In the genomic region with DNA sequence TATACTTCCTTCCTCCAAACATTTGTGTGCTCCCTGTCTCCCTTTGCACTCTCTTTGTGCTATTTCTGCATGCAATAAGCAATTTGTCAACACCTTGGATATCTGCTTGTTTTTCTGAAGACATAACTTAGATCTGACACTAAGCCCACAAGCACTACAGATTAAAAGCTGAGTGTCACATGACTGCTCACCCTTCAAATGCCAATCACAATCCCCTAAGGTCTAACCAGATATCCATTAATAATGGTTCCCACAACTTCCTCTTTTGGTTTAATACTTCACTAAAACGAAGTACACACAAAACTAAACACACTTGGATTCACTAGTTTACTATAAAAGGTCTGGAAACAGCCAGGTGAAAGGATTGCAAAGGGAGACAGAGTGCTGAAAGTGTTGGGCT, we compare ENCODE assay signal across 25 mouse cellular contexts.
DNase-seq lines count a peak whose midpoint lies in the region; ATAC-seq and TF ChIP-seq lines count a peak whose summit lies in the region.
"Had no signal": no experiment of that assay in that cellular context is flagged by ENCODE, and none has a peak within 500 bp of the region (broad histone marks: within the 10 kb centered on the region; RNA-seq: fewer than 3 reads in every experiment).

No protein-coding gene starts in this region.

- no peak for TF ChIP-seq EP300 in heart, adult 2 months (IDR thresholded peaks at IDR 0.05; ENCODE audit: insufficient read depth, low read depth, low read length)

- H3K27me3 ChIP-seq in heart, embryonic 13.5 days (replicated peaks), result no peaks in the 10 kb centered on the region
- no peaks in the 10 kb centered on the region for H3K27me3 ChIP-seq in heart, adult 2 months (ENCODE audit: control insufficient read depth, insufficient read depth, low read length)
- H3K27me3 ChIP-seq: CH12.LX; embryonic facial prominence, embryonic 12.5 days; forebrain, embryonic 13.5 days; Patski had no signal

- no peak for DNase-seq in heart, adult 2 months
- DNase-seq in lung, postnatal 36 days, result no peak
- DNase-seq: adrenal gland, adult 8-10 months; adrenal gland, postnatal 14 days; adrenal gland, postnatal 36 days; B cell, adult 2 months; cerebellum, adult 11 months; cerebellum, adult 18-20 months; cerebellum, adult 8-10 months; cerebellum, adult 9-11 months; cerebellum, postnatal 14 days; cerebellum, postnatal 36 days had no signal

- H3K9ac ChIP-seq in heart, embryonic 13.5 days, result no peak overlapping the region
- no peak overlapping the region for H3K9ac ChIP-seq in heart, adult 2 months (ENCODE audit: low read depth, low read length)
- H3K9ac ChIP-seq: embryonic facial prominence, embryonic 12.5 days; forebrain, embryonic 13.5 days had no signal

- no peak overlapping the region for H3K4me2 ChIP-seq in heart, embryonic 13.5 days
- H3K4me2 ChIP-seq: embryonic facial prominence, embryonic 12.5 days; forebrain, embryonic 13.5 days had no signal

- no peaks in the 10 kb centered on the region for H3K9me3 ChIP-seq in heart, embryonic 13.5 days
- H3K9me3 ChIP-seq: embryonic facial prominence, embryonic 10.5 days; embryonic facial prominence, embryonic 12.5 days; forebrain, embryonic 13.5 days; G1E had no signal

- intact Hi-C loops in heart, adult 2 months (cut with DNase I), result no loop called here

- H3K4me1 ChIP-seq in heart, embryonic 13.5 days, result peaks cover 9% of the 10 kb centered on the region
- no peaks in the 10 kb centered on the region; the same call in 1 of the 2 replicates for H3K4me1 ChIP-seq in heart, adult 2 months (ENCODE audit: control insufficient read depth, insufficient read depth, low read length)
- H3K4me1 ChIP-seq: embryonic facial prominence, embryonic 10.5 days; embryonic facial prominence, embryonic 12.5 days; forebrain, embryonic 13.5 days had no signal

- no peak for TF ChIP-seq POLR2A in heart, adult 2 months (IDR thresholded peaks at IDR 0.05; ENCODE audit: insufficient read depth, low read depth, low read length)

- H3K36me3 ChIP-seq in heart, embryonic 13.5 days, result 0 out of 2 replicates have a peak, but pooled peaks cover 7% of the 10 kb centered on the region
- no peaks in the 10 kb centered on the region for H3K36me3 ChIP-seq in heart, adult 2 months (ENCODE audit: control insufficient read depth, insufficient read depth, low read length)
- H3K36me3 ChIP-seq: embryonic facial prominence, embryonic 12.5 days; G1E had no signal

- 0 out of 2 replicates have a peak overlapping the region, but pooled peaks have one; percentile 10 for H3K27ac ChIP-seq in heart, embryonic 13.5 days (replicated peaks)
- no peak overlapping the region for H3K27ac ChIP-seq in heart, adult 2 months
- H3K27ac ChIP-seq: embryonic facial prominence, embryonic 10.5 days; embryonic facial prominence, embryonic 12.5 days; forebrain, embryonic 13.5 days had no signal

- no peak overlapping the region for H3K4me3 ChIP-seq in heart, embryonic 13.5 days
- no peak overlapping the region for H3K4me3 ChIP-seq in heart, adult 2 months
- H3K4me3 ChIP-seq: embryonic facial prominence, embryonic 10.5 days; embryonic facial prominence, embryonic 12.5 days; forebrain, embryonic 13.5 days had no signal

- 32% methylated on average over 1 of the region's 1 CpGs for WGBS in heart, embryonic 13.5 days
- WGBS in heart, adult 2 months, result 45% methylated on average over 1 of the region's 1 CpGs

- no peak for TF ChIP-seq CTCF in heart, adult 2 months (IDR thresholded peaks at IDR 0.05)

- no peak for ATAC-seq in heart, embryonic 13.5 days (ENCODE audit: extremely low read depth, insufficient number of reproducible peaks, low FRiP score, low TSS enrichment)
- ATAC-seq in common myeloid progenitor, adult 5-6 weeks (replicated peaks; ENCODE audit: low read depth, poor library complexity, severe bottlenecking), result peak; percentile 65
- ATAC-seq in megakaryocyte progenitor cell, adult 5-6 weeks (replicated peaks; ENCODE audit: poor library complexity), result peak; percentile 50; the same call in 1 of the 2 replicates
- no peak for ATAC-seq in inflammation-experienced regulatory T-cells, adult 6 months
- ATAC-seq: activated CD4-positive, CD25-positive, alpha-beta regulatory T cell, adult 4 months; CD4-positive, CD25-positive, alpha-beta regulatory T cell, adult 4 months; forebrain, embryonic 13.5 days; forebrain, embryonic 16.5 days; Patski had no signal

- H3K79me2 ChIP-seq in heart, adult 2 months (replicated peaks; ENCODE audit: control insufficient read depth, insufficient read depth, low read length), result no peaks in the 10 kb centered on the region

Comparison
In these comparisons a context has a peak if more than half of its experiments do, and no peak if none do; other contexts are left out.
1. ATAC-seq: peak in common myeloid progenitor, adult 5-6 weeks (single experiment) and megakaryocyte progenitor cell, adult 5-6 weeks (single experiment); none in heart, embryonic 13.5 days (single experiment) and inflammation-experienced regulatory T-cells, adult 6 months (single experiment).